Mouse (Mus musculus) kidney, embryonic 16.5 days (tissue): ENCODE data around the gene Mtus2. TPM values are rescaled to one million over a fixed set of nuclear protein-coding genes. Genes with fewer than 3 reads are reported as not detected.

Experiments
- ATAC-seq: fragments of 200-750 bp; cut with Nextera tagmentation; 2 replicates; pipeline ENCODE4 v1.8.0; 2017; ENCODE audit warnings: moderate TSS enrichment; ENCODE audit not compliant: low FRiP score, low TSS enrichment
- H3K27ac ChIP-seq: fragments of 300-500 bp; sonication (generic); 2 replicates; pipeline ENCODE4 v1.5.1; 2014; ENCODE audit warnings: low read length
- H3K27me3 ChIP-seq: fragments of 300-500 bp; sonication (generic); 2 replicates; pipeline ENCODE4 v1.6.1; 2014; ENCODE audit warnings: low read length, control low read depth, mixed read lengths; ENCODE audit not compliant: insufficient read depth
- H3K36me3 ChIP-seq: fragments of 300-500 bp; sonication (generic); 2 replicates; pipeline ENCODE4 v1.6.1; 2014; ENCODE audit warnings: low read length, control low read depth, mixed read lengths; ENCODE audit not compliant: insufficient read depth
- H3K4me1 ChIP-seq: fragments of 300-500 bp; sonication (generic); 2 replicates; pipeline ENCODE4 v1.6.1; 2014; ENCODE audit warnings: low read length, control low read depth, mixed read lengths; ENCODE audit not compliant: insufficient read depth
- H3K4me2 ChIP-seq: fragments of 300-500 bp; sonication (generic); replicated peaks from 2 replicates; pipeline ENCODE4 v1.6.1; 2014; ENCODE audit warnings: low read depth, low read length
- H3K4me3 ChIP-seq: fragments of 300-500 bp; sonication (generic); 2 replicates; pipeline ENCODE4 v1.5.1; 2014; ENCODE audit warnings: mild to moderate bottlenecking, low read length
- H3K9ac ChIP-seq: fragments of 300-500 bp; sonication (generic); replicated peaks from 2 replicates; pipeline ENCODE4 v1.6.1; 2014; ENCODE audit warnings: low read length
- H3K9me3 ChIP-seq: fragments of 300-500 bp; sonication (generic); 2 replicates; pipeline ENCODE4 v1.6.1; 2016; ENCODE audit warnings: low read length, control low read depth
- WGBS: fragments of 180-500 bp; shearing (Covaris S2); extraction: QIAGEN DNeasy Blood & Tissue Kit; methylation state at CpG from one replicate; pipeline ENCODE4 v1.1.7; 2014; 5-methylcytosine and 5-hydroxymethylcytosine counted together
- polyA plus RNA-seq: library from polyadenylated mRNA; unstranded; fragments of >200 nt; fragmentation: Nextera tagmentation; extraction: Ambion mirVana; gene quantifications from 2 replicates; pipeline ENCODE4 v1.2.1, GENCODE M21; 2015

Mtus2 gene
- polyA plus RNA-seq, 1 experiment from 2014 or later: 2.7 TPM

GRCm38 (mm10) chr5:148278233-148278632 is 321.1 kb downstream of the Mtus2 start:
- Histone ChIP-seq H3K4me3 (no peak overlapping the region), H3K4me1 (no peaks in the 10 kb centered on the region), H3K36me3 (no peaks in the 10 kb centered on the region), H3K4me2 (no peak overlapping the region), H3K9me3 (no peaks in the 10 kb centered on the region), H3K9ac (no peak overlapping the region), H3K27ac (no peak overlapping the region), H3K27me3 (no peaks in the 10 kb centered on the region)
- 69% methylated on average over 8 of the region's 8 CpGs for WGBS
- no peak for ATAC-seq

- WGBS: 87% methylated on average over 5 of the region's 5 CpGs
- H3K4me2 ChIP-seq: no peak overlapping the region
- no peaks in the 10 kb centered on the region for H3K27me3 ChIP-seq
- H3K9ac ChIP-seq: no peak overlapping the region
- H3K27ac ChIP-seq: no peak overlapping the region
- no peaks in the 10 kb centered on the region for H3K36me3 ChIP-seq
- no peak overlapping the region for H3K4me3 ChIP-seq
- ATAC-seq: no peak
- no peaks in the 10 kb centered on the region for H3K4me1 ChIP-seq
- H3K9me3 ChIP-seq: no peaks in the 10 kb centered on the region
Observed at GRCm38 (mm10) chr5:148280321-148280720, 323.2 kb downstream of the Mtus2 start.

- no peak overlapping the region for H3K4me2 ChIP-seq
- WGBS: 89% methylated on average over 6 of the region's 6 CpGs
- H3K36me3 ChIP-seq: no peaks in the 10 kb centered on the region
- no peaks in the 10 kb centered on the region for H3K4me1 ChIP-seq
- H3K27me3 ChIP-seq: no peaks in the 10 kb centered on the region
- ATAC-seq: no peak
- H3K9me3 ChIP-seq: no peaks in the 10 kb centered on the region
- H3K4me3 ChIP-seq: no peak overlapping the region
- H3K9ac ChIP-seq: no peak overlapping the region
- no peak overlapping the region for H3K27ac ChIP-seq
Observed at GRCm38 (mm10) chr5:148282093-148282492, 325.0 kb downstream of the Mtus2 start.

- Histone ChIP-seq H3K9ac (no peak overlapping the region), H3K4me1 (no peaks in the 10 kb centered on the region), H3K4me2 (no peak overlapping the region), H3K27ac (no peak overlapping the region), H3K9me3 (no peaks in the 10 kb centered on the region), H3K27me3 (no peaks in the 10 kb centered on the region), H3K4me3 (no peak overlapping the region), H3K36me3 (no peaks in the 10 kb centered on the region)
- WGBS: 95% methylated on average over 5 of the region's 5 CpGs
- no peak for ATAC-seq
Observed at GRCm38 (mm10) chr5:148282631-148283030, 325.5 kb downstream of the Mtus2 start.

GRCm38 (mm10) chr5:148283177-148283576 is 326.1 kb downstream of the Mtus2 start:
- Histone ChIP-seq H3K4me2 (no peak overlapping the region), H3K27ac (no peak overlapping the region), H3K9me3 (no peaks in the 10 kb centered on the region), H3K4me1 (no peaks in the 10 kb centered on the region), H3K36me3 (no peaks in the 10 kb centered on the region), H3K27me3 (no peaks in the 10 kb centered on the region), H3K9ac (no peak overlapping the region), H3K4me3 (no peak overlapping the region)
- 77% methylated on average over 2 of the region's 2 CpGs for WGBS
- no peak for ATAC-seq

- Histone ChIP-seq H3K9ac (no peak overlapping the region), H3K9me3 (no peaks in the 10 kb centered on the region), H3K4me3 (no peak overlapping the region), H3K4me1 (no peaks in the 10 kb centered on the region), H3K27me3 (no peaks in the 10 kb centered on the region), H3K27ac (no peak overlapping the region), H3K36me3 (no peaks in the 10 kb centered on the region), H3K4me2 (no peak overlapping the region)
- ATAC-seq: no peak
- 77% methylated on average over 3 of the region's 3 CpGs for WGBS
Observed at GRCm38 (mm10) chr5:148283584-148283983, 326.5 kb downstream of the Mtus2 start.

GRCm38 (mm10) chr5:148287529-148287928 is 330.4 kb downstream of the Mtus2 start:
- WGBS: 93% methylated on average over 5 of the region's 5 CpGs
- no peaks in the 10 kb centered on the region for H3K4me1 ChIP-seq
- peaks cover 3% of the 10 kb centered on the region; the same call in 1 of the 2 replicates for H3K9me3 ChIP-seq
- H3K27me3 ChIP-seq: no peaks in the 10 kb centered on the region
- no peak overlapping the region for H3K9ac ChIP-seq
- H3K4me3 ChIP-seq: no peak overlapping the region
- no peak overlapping the region for H3K4me2 ChIP-seq
- no peaks in the 10 kb centered on the region for H3K36me3 ChIP-seq
- no peak overlapping the region for H3K27ac ChIP-seq
- no peak for ATAC-seq

- Histone ChIP-seq H3K4me3 (no peak overlapping the region), H3K27ac (no peak overlapping the region), H3K27me3 (no peaks in the 10 kb centered on the region), H3K9me3 (peaks cover 3% of the 10 kb centered on the region; the same call in 1 of the 2 replicates), H3K9ac (no peak overlapping the region), H3K4me2 (no peak overlapping the region), H3K4me1 (no peaks in the 10 kb centered on the region), H3K36me3 (no peaks in the 10 kb centered on the region)
- WGBS: 72% methylated on average over 18 of the region's 18 CpGs
- no peak for ATAC-seq
Observed at GRCm38 (mm10) chr5:148288804-148289203, 331.7 kb downstream of the Mtus2 start.

GRCm38 (mm10) chr5:148289951-148290350 is 332.8 kb downstream of the Mtus2 start:
- ATAC-seq: no peak
- no peaks in the 10 kb centered on the region for H3K36me3 ChIP-seq
- no peak overlapping the region for H3K4me3 ChIP-seq
- no peaks in the 10 kb centered on the region for H3K27me3 ChIP-seq
- H3K9ac ChIP-seq: no peak overlapping the region
- no peak overlapping the region for H3K27ac ChIP-seq
- 69% methylated on average over 7 of the region's 7 CpGs for WGBS
- no peaks in the 10 kb centered on the region for H3K4me1 ChIP-seq
- peaks cover 3% of the 10 kb centered on the region; the same call in 1 of the 2 replicates for H3K9me3 ChIP-seq
- H3K4me2 ChIP-seq: no peak overlapping the region

- H3K4me2 ChIP-seq: no peak overlapping the region
- H3K4me3 ChIP-seq: no peak overlapping the region
- no peak overlapping the region for H3K9ac ChIP-seq
- peaks cover 3% of the 10 kb centered on the region; the same call in 1 of the 2 replicates for H3K9me3 ChIP-seq
- 90% methylated on average over 7 of the region's 7 CpGs for WGBS
- no peaks in the 10 kb centered on the region for H3K4me1 ChIP-seq
- H3K27ac ChIP-seq: no peak overlapping the region
- H3K36me3 ChIP-seq: no peaks in the 10 kb centered on the region
- no peaks in the 10 kb centered on the region for H3K27me3 ChIP-seq
- no peak for ATAC-seq
Observed at GRCm38 (mm10) chr5:148292862-148293261, 335.7 kb downstream of the Mtus2 start.
